Mouse (Mus musculus) heart, postnatal 0 days (tissue): ENCODE results near the gene Frmd8.
"Not testable (repeated sequence)": the region's sequence is repeated elsewhere in the genome, so short reads cannot be mapped to it uniquely, and the experiment has no call there.

Source experiments
- CTCF ChIP-seq: IDR thresholded peaks from 2 replicates; pipeline ENCODE4 v1.5.1; 2016; ENCODE audit warnings: antibody characterized with exemption, control low read depth, low read depth
- EP300 ChIP-seq: IDR thresholded peaks from 2 replicates; pipeline ENCODE4 v1.6.1; 2016; ENCODE audit warnings: antibody characterized with exemption, low read depth

DNA sequence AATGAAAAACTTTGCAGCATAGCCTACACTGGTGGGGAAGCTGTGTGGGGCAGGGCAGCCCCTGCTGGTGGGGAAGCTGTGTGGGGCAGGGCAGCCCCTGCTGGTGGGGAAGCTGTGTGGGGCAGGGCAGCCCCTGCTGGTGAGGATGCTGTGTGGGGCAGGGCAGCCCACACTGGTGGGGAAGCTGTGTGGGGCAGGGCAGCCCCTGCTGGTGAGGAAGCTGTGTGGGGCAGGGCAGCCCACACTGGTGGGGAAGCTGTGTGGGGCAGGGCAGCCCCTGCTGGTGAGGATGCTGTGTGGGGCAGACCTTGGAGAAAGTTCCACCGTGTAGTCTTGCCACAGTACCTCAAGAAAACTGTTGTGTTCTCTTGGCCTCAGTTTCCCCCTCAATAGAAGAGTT lies 61.0 kb downstream of the Frmd8 start:
- peak; percentile 54 for TF ChIP-seq CTCF
- not testable (repeated sequence) for TF ChIP-seq EP300
